Mouse (Mus musculus) megakaryocyte, embryonic 14.5 days (primary cell): ENCODE data around the gene Pde4c.

Source experiments
- FLI1 ChIP-seq: IDR thresholded peaks from 2 replicates; pipeline ENCODE4 v1.6.1; 2012; ENCODE audit warnings: low read length, inconsistent platforms, mixed read lengths
- GATA1 ChIP-seq: IDR thresholded peaks from 3 replicates; pipeline ENCODE4 v1.6.1; 2012; ENCODE audit warnings: mixed read lengths, low read length, inconsistent platforms, borderline replicate concordance

GRCm38 (mm10) chr8:70768231-70768776 is 44.8 kb downstream of the Pde4c start:
- no peak for TF ChIP-seq GATA1
- no peak for TF ChIP-seq FLI1
